Mouse (Mus musculus): ENCODE results near the gene March8.

DNA sequence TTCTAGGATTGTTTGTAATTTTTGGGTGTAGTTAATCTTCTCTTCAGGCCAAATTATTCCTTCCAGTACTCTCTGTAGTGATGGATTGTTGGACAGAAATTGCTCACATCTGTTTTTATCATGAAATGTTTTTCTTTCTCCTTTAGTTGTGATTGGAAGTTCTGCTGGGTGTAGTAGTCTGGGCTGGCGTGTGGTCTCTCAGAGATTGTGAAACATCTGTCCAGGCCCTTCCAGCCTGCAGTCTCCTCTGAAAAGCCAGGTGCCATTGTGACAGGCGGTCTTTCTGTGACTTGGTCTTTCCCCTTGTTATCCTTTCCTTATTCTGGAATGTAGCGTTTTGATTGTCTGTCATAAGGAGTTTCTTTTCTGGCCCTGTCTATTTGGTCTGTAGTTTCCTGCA lies 18.6 kb upstream of the March8 start:
- TF ChIP-seq TAL1 (IDR thresholded peaks at IDR 0.05; ENCODE audit: low read length) (no peak), GATA1 (IDR thresholded peaks at IDR 0.05; ENCODE audit: low read length) (no peak)
